16 mouse cellular contexts compared by ENCODE assay signal in the genomic region with DNA sequence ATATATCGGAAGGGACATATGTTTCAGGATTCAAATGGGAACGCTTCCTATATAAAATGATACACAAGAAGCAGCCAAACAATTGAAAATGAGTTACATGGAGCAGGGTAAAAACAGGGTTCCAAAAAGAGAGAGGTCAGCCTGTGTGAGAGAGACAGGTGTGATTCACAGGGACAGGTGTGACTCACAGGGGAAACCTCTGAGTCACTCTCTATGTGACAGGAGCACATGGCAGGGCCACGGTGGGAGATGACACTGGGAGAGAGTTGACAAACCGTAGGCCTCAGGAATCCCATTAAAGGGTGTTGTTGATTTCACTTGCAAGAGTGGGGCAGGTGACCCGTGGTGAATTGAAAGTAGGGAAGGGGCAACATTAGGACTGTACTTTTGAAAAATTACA.
"Had no signal": no experiment of that assay in that cellular context is flagged by ENCODE, and none has a peak within 500 bp of the region (broad histone marks: within the 10 kb centered on the region; RNA-seq: fewer than 3 reads in every experiment).

No protein-coding gene starts in this region.

- H3K4me3 ChIP-seq: neural tube, embryonic 13.5 days; neural tube, embryonic 15.5 days; stomach, embryonic 15.5 days had no signal

- H3K27me3 ChIP-seq: neural tube, embryonic 13.5 days; neural tube, embryonic 15.5 days; stomach, embryonic 15.5 days had no signal

- H3K27ac ChIP-seq: neural tube, embryonic 13.5 days; neural tube, embryonic 15.5 days; stomach, embryonic 15.5 days; stomach, postnatal 0 days had no signal

- H3K4me1 ChIP-seq: neural tube, embryonic 13.5 days; neural tube, embryonic 15.5 days; stomach, embryonic 15.5 days had no signal

- DNase-seq: retina, postnatal 1 day; right cerebral cortex, adult 18-20 months; right cerebral cortex, postnatal 14 days; right cerebral cortex, postnatal 25 days; right cerebral cortex, postnatal 4 days; spleen, adult 18-20 months; thymus, adult 18-20 months; thymus, adult 2 months; thymus, postnatal 14 days; thymus, postnatal 25 days; thymus, postnatal 36 days; thymus, postnatal 4 days had no signal
